Mouse (Mus musculus): ENCODE data around the gene Gm5862.
"Not testable (repeated sequence)": the region's sequence is repeated elsewhere in the genome, so short reads cannot be mapped to it uniquely, and the experiment has no call there.

Gene Gm5862

DNA sequence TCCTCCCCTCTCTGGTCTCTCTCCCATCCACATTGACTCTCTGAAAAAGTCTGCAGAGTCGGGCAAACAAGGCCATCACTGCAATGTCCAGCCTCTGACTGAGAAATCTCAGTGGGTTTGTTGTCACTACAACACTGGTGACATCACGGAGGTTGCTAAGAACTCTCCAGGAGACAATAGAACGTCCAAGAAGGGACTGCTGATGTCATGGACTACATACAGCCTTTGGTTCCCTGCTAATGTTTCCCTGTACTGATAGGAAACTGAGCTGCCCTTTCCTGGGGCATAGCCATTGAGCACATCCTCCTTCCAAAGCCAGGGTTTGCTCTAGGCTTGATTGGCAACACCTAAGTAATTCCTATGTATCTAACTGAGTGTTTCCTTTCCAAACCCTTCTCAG is at the start of gene Gm5862:
Gm5862 (minus strand) TSS at position 101 of the 400 bp plus-strand sequence.
- not testable (repeated sequence) for DNase-seq (ENCODE audit: low spot score)

DNA sequence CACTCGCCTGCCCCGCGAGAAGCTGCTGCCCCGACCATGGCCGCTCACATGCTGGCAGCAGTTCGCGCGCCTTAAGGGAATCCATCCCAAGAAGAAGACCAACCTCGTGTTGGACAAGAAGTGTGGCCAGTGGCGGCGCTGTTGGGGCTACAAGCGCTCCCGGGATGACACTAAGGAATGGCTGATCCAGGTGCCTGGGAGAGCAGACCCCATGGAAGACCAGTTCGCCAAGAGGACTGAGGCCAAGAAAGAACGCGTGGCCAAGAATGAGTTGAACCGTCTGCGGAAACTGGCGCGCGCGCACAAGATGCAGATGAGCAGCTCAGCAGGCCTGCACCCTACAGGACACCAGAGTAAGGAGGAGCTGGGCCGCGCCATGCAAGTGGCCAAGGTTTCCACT is 48.0 kb upstream of the Gm5862 start:
- DNase-seq (ENCODE audit: low spot score) = no peak

DNA sequence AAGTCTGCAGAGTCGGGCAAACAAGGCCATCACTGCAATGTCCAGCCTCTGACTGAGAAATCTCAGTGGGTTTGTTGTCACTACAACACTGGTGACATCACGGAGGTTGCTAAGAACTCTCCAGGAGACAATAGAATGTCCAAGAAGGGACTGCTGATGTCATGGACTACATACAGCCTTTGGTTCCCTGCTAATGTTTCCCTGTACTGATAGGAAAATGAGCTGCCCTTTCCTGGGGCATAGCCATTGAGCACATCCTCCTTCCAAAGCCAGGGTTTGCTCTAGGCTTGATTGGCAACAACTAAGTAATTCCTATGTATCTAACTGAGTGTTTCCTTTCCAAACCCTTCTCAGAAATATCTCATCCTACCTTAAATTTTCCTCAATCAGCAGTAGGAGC is 35.8 kb upstream of the Gm5862 start, which contains the start of gene Gm7347:
Gm7347 (minus strand) TSS at position 101 of the 400 bp plus-strand sequence.
- DNase-seq (ENCODE audit: low spot score) = not testable (repeated sequence)

DNA sequence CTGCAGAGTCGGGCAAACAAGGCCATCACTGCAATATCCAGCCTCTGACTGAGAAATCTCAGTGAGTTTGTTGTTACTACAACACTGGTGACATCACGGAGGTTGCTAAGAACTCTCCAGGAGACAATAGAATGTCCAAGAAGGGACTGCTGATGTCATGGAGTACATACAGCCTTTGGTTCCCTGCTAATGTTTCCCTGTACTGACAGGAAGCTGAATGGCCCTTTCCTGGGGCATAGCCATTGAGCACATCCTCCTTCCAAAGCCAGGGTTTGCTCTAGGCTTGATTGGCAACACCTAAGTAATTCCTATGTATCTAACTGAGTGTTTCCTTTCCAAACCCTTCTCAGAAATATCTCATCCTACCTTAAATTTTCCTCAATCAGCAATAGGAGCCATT is 16.7 kb upstream of the Gm5862 start, which contains the start of gene Speer4a:
Speer4a (minus strand) TSS at position 101 of the 400 bp plus-strand sequence.
- DNase-seq (ENCODE audit: low spot score) = not testable (repeated sequence)

DNA sequence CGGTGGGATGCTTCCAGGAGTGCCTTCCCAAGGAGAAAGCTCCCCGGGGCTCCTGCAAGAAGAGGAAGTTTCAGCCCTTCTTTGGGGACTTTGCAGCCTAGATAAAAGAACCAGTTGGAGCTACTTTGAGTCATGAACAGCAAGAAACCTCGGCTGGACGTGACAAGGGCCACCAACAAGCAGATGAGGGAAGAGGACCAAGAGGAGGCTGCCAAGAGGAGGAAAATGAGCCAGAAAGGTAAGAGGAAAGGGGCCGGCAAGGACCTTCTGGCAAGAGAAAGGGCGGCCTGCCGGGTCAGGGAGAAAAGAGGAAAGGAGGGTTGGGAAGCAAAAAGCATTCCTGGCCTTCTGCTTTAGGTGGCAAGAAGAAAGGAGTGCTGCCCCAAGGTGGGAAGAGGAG is 15.0 kb downstream of the Gm5862 start:
- not testable (repeated sequence) for DNase-seq (ENCODE audit: low spot score)

DNA sequence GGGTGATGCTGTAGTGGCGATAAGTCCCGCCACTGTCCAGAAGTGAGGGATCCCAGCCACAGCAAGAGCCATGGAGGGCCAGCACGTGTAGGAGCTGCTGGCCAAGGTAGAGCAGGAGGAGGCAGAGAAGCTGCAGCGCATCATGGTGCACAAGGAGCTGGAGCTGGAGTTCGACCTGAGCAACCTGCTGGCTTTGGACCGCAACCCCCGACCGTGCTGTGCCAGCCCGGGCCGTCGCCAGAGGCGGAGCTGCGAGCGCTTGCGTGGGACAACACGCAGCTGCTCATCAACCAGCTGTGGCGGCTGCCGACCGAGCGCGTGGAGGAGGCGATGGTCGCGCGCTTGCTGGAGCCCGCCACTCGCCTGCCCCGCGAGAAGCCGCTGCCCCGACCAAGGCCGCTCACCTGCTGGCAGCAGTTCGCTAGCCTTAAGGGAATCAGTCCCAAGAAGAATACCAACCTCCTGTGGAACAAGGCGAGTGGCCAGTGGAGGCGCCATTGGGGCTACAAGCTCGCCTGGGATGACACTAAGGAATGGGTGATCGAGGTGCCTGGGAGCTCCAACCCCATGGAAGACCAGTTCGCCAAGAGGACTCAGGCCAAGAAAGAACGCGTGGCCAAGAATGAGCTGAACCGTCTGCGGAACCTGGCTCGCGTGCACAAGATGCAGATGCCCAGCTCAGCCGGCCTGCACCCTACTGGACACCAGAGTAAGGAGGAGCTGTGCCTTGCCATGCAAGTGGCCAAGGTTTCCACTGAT is 15.6 kb downstream of the Gm5862 start:
- DNase-seq (ENCODE audit: low spot score) = peak; percentile 3

DNA sequence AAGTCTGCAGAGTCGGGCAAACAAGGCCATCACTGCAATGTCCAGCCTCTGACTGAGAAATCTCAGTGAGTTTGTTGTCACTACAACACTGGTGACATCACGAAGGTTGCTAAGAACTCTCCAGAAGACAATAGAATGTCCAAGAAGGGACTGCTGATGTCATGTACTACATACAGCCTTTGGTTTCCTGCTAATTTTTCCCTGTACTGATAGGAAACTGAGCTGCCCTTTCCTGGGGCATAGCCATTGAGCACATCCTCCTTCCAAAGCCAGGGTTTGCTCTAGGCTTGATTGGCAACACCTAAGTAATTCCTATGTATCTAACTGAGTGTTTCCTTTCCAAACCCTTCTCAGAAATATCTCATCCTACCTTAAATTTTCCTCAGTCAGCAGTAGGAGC is 18.0 kb downstream of the Gm5862 start, which contains the start of gene Gm1979:
Gm1979 (minus strand) TSS at position 101 of the 400 bp plus-strand sequence.
- DNase-seq (ENCODE audit: low spot score) = not testable (repeated sequence)

DNA sequence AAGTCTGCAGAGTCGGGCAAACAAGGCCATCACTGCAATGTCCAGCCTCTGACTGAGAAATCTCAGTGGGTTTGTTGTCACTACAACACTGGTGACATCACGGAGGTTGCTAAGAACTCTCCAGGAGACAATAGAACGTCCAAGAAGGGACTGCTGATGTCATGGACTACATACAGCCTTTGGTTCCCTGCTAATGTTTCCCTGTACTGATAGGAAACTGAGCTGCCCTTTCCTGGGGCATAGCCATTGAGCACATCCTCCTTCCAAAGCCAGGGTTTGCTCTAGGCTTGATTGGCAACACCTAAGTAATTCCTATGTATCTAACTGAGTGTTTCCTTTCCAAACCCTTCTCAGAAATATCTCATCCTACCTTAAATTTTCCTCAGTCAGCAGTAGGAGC is 34.2 kb downstream of the Gm5862 start, which contains the start of gene Gm21698:
Gm21698 (minus strand) TSS at position 101 of the 400 bp plus-strand sequence.
- not testable (repeated sequence) for DNase-seq (ENCODE audit: low spot score)

DNA sequence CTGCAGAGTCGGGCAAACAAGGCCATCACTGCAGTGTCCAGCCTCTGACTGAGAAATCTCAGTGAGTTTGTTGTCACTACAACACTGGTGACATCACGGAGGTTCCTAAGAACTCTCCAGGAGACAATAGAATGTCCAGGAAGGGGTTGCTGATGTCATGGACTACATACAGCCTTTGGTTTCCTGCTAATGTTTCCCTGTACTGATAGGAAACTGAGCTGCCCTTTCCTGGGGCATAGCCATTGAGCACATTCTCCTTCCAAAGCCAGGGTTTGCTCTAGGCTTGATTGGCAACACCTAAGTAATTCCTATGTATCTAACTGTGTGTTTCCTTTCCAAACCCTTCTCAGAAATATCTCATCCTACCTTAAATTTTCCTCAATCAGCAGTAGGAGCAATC is 50.2 kb downstream of the Gm5862 start, which contains the start of gene Gm21680:
Gm21680 (minus strand) TSS at position 101 of the 400 bp plus-strand sequence.
- not testable (repeated sequence) for DNase-seq (ENCODE audit: low spot score)

Data from urinary bladder, postnatal 25 days (tissue).